In the genomic region with DNA sequence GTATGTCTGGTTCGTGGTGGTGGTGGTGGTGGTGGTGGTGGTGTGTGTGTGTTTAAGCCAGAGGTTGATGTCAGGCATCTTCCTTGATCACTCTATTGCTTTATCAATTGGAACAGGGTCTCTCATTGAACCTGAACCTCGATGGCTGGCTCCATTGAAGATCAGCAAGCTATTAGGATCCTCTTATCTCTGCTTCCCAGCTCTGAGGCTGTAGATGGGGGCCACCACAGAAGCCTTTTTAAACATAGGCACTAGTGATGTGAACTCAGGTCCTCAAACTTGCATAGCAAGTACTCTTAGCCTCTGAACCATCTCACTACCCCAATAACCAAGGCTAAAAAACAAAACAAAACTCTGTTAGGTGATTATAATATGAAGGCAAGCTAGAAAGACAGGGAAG, we compare ENCODE assay signal across 23 mouse cellular contexts.
DNase-seq lines count a peak whose midpoint lies in the region; ATAC-seq and TF ChIP-seq lines count a peak whose summit lies in the region.
"Had no signal": no experiment of that assay in that cellular context is flagged by ENCODE, and none has a peak within 500 bp of the region (broad histone marks: within the 10 kb centered on the region; RNA-seq: fewer than 3 reads in every experiment).

No protein-coding gene starts in this region.

- H3K4me1 ChIP-seq in liver, embryonic 12.5 days, result peaks cover 7% of the 10 kb centered on the region; the same call in 1 of the 2 replicates
- no peaks in the 10 kb centered on the region for H3K4me1 ChIP-seq in liver, embryonic 14.5 days (replicated peaks; ENCODE audit: control insufficient read depth in 2 of 2, insufficient read depth in 2 of 2, low read length in 1 of 2)
- H3K4me1 ChIP-seq: embryonic facial prominence, embryonic 13.5 days; forebrain, embryonic 10.5 days; forebrain, embryonic 12.5 days had no signal

- H3K27me3 ChIP-seq in liver, embryonic 12.5 days (replicated peaks), result no peaks in the 10 kb centered on the region
- no peaks in the 10 kb centered on the region for H3K27me3 ChIP-seq in liver, embryonic 14.5 days (ENCODE audit: control insufficient read depth, insufficient read depth, low read length)
- H3K27me3 ChIP-seq: embryonic facial prominence, embryonic 13.5 days; embryonic facial prominence, embryonic 15.5 days; forebrain, embryonic 12.5 days; Patski had no signal

- H3K9ac ChIP-seq in liver, embryonic 12.5 days, result no peak overlapping the region
- H3K9ac ChIP-seq in liver, embryonic 14.5 days (replicated peaks), result no peak overlapping the region
- H3K9ac ChIP-seq: embryonic facial prominence, embryonic 13.5 days; embryonic facial prominence, embryonic 15.5 days; forebrain, embryonic 12.5 days had no signal

- TF ChIP-seq EP300 in liver, embryonic 14.5 days (IDR thresholded peaks at IDR 0.05; ENCODE audit: low read depth), result no peak

- 25% methylated on average over 2 of the region's 2 CpGs for WGBS in liver, embryonic 12.5 days (ENCODE audit: insufficient replicate concordance)
- 8% methylated on average over 2 of the region's 2 CpGs for WGBS in liver, embryonic 14.5 days (ENCODE audit: insufficient replicate concordance)

- H3K9me3 ChIP-seq in liver, embryonic 12.5 days (replicated peaks), result no peaks in the 10 kb centered on the region
- H3K9me3 ChIP-seq in liver, embryonic 14.5 days (ENCODE audit: control insufficient read depth, low read length), result no peaks in the 10 kb centered on the region
- H3K9me3 ChIP-seq: embryonic facial prominence, embryonic 13.5 days; embryonic facial prominence, embryonic 15.5 days; forebrain, embryonic 10.5 days; forebrain, embryonic 12.5 days had no signal

- ATAC-seq in liver, embryonic 12.5 days, result peak; percentile 54
- ATAC-seq in liver, embryonic 14.5 days (ENCODE audit: insufficient read depth), result peak; percentile 33; the same call in 1 of the 2 replicates
- ATAC-seq: activated CD4-positive, CD25-positive, alpha-beta regulatory T cell, adult 4 months; forebrain, embryonic 14.5 days; forebrain, embryonic 16.5 days; Patski had no signal

- H3K27ac ChIP-seq in liver, embryonic 12.5 days, result no peak overlapping the region
- no peak overlapping the region for H3K27ac ChIP-seq in liver, embryonic 14.5 days
- no peak overlapping the region for H3K27ac ChIP-seq in layer of hippocampus, adult 2 months
- H3K27ac ChIP-seq: embryonic facial prominence, embryonic 13.5 days; embryonic facial prominence, embryonic 15.5 days; forebrain, embryonic 10.5 days; forebrain, embryonic 12.5 days had no signal

- H3K4me3 ChIP-seq in liver, embryonic 12.5 days, result no peak overlapping the region
- no peak overlapping the region for H3K4me3 ChIP-seq in liver, embryonic 14.5 days (ENCODE audit: insufficient read depth in 1 of 2, low read depth in 2 of 2, low read length in 2 of 2)
- no peak overlapping the region for H3K4me3 ChIP-seq in layer of hippocampus, adult 2 months
- H3K4me3 ChIP-seq: embryonic facial prominence, embryonic 13.5 days; embryonic facial prominence, embryonic 15.5 days; erythroblast, embryonic 14.5 days; forebrain, embryonic 10.5 days; forebrain, embryonic 12.5 days had no signal

- H3K36me3 ChIP-seq in liver, embryonic 12.5 days, result no peaks in the 10 kb centered on the region
- no peaks in the 10 kb centered on the region for H3K36me3 ChIP-seq in liver, embryonic 14.5 days (replicated peaks; ENCODE audit: control insufficient read depth, insufficient read depth, low read depth)
- H3K36me3 ChIP-seq: embryonic facial prominence, embryonic 13.5 days; embryonic facial prominence, embryonic 15.5 days; forebrain, embryonic 10.5 days; forebrain, embryonic 12.5 days had no signal

- TF ChIP-seq CTCF in liver, embryonic 14.5 days (IDR thresholded peaks at IDR 0.05; ENCODE audit: low read depth), result no peak
- TF ChIP-seq CTCF in layer of hippocampus, adult 2 months (conservative IDR thresholded peaks at IDR 0.05), result no peak

- no peak overlapping the region for H3K4me2 ChIP-seq in liver, embryonic 12.5 days
- no peak overlapping the region for H3K4me2 ChIP-seq in liver, embryonic 14.5 days (ENCODE audit: low read depth)
- H3K4me2 ChIP-seq: embryonic facial prominence, embryonic 13.5 days; embryonic facial prominence, embryonic 15.5 days; forebrain, embryonic 12.5 days had no signal

- DNase-seq in liver (no peak), MN1 (ENCODE audit: low spot score) (no peak)
- DNase-seq in liver, embryonic 14.5 days (ENCODE audit: low read depth in 3 of 3, low spot score in 3 of 3), result no peak
- no peak for DNase-seq in layer of hippocampus, adult 2 months (ENCODE audit: low spot score in 2 of 2)
- DNase-seq: adrenal gland, adult 8-10 months; adrenal gland, postnatal 14 days; adrenal gland, postnatal 36 days; cerebellum, adult 11-12 months; cerebellum, adult 2 months; cerebellum, adult 9-10 months; cerebellum, postnatal 10 days; cerebellum, postnatal 25 days; embryo, embryonic 11 days had no signal
